Comparison of ENCODE assay signal across 20 mouse cellular contexts in the genomic region with DNA sequence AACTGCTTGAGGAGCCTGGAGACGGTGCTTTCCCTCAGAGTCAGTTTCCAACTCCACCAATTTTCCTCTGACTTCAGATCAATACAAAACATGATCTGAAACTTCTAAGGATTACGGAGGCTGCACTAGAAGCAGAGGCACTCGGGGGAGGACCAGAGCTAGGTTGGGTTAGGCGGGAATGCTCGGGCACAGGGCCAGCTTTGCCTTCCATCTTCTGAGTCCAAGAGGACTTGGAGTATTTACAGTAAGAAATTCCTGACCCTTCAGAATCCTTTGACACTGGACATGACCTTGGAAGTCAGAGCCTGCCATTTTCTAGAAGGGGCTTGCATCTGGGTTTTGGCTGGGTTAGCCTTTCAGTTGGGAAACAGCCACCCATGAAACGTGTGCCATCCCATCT.
DNase-seq lines count a peak whose midpoint lies in the region; ATAC-seq and TF ChIP-seq lines count a peak whose summit lies in the region.
"Had no signal": no experiment of that assay in that cellular context is flagged by ENCODE, and none has a peak within 500 bp of the region (broad histone marks: within the 10 kb centered on the region; RNA-seq: fewer than 3 reads in every experiment).

No protein-coding gene starts in this region.

- no peak for TF ChIP-seq POLR2A in lung, adult 2 months (IDR thresholded peaks at IDR 0.05; ENCODE audit: borderline replicate concordance, extremely low read depth, low read depth, low read length)

- no peaks in the 10 kb centered on the region for H3K36me3 ChIP-seq in liver, postnatal 0 days (replicated peaks; ENCODE audit: insufficient read depth, low read length)
- H3K36me3 ChIP-seq: embryonic facial prominence, embryonic 13.5 days; hindbrain, embryonic 13.5 days had no signal

- 50% methylated on average over 6 of the region's 6 CpGs for WGBS in lung, adult 2 months
- WGBS in liver, postnatal 0 days (ENCODE audit: insufficient replicate concordance) = 69% methylated on average over 6 of the region's 6 CpGs

- H3K4me2 ChIP-seq in liver, postnatal 0 days (ENCODE audit: low read depth, low read length) = no peak overlapping the region
- H3K4me2 ChIP-seq: embryonic facial prominence, embryonic 13.5 days; forebrain, embryonic 13.5 days; hindbrain, embryonic 13.5 days had no signal

- no peaks in the 10 kb centered on the region for H3K9me3 ChIP-seq in liver, postnatal 0 days (ENCODE audit: low read length)
- H3K9me3 ChIP-seq: embryonic facial prominence, embryonic 13.5 days; forebrain, embryonic 13.5 days; hindbrain, embryonic 13.5 days had no signal

- H3K27me3 ChIP-seq in liver, postnatal 0 days (ENCODE audit: insufficient read depth, low read length) = no peaks in the 10 kb centered on the region
- H3K27me3 ChIP-seq: CH12.LX; embryonic facial prominence, embryonic 13.5 days; forebrain, embryonic 13.5 days; hindbrain, embryonic 13.5 days had no signal

- peak; percentile 11 for DNase-seq in gastrocnemius, postnatal 10 days
- no peak for DNase-seq in gastrocnemius, adult 8-10 months (ENCODE audit: low spot score in 2 of 2)
- DNase-seq in left cerebral cortex, postnatal 4 days = peak; percentile 10
- no peak for DNase-seq in left cerebral cortex, postnatal 25 days (ENCODE audit: low spot score in 2 of 2)
- DNase-seq in lung, postnatal 10 days = peak; percentile 31
- DNase-seq in lung, adult 2 months = no peak
- DNase-seq in lung, postnatal 4 days = peak; percentile 13 to 46
- DNase-seq in liver, postnatal 0 days = no peak
- DNase-seq: adrenal gland, adult 2 months; adrenal gland, postnatal 25 days; cerebellum, adult 18-20 months; cerebellum, adult 9-11 months; cerebellum, postnatal 36 days; forebrain, postnatal 0 days; gastrocnemius, postnatal 36 days; heart, adult 11 months had no signal

- intact Hi-C loops in left cerebral cortex, postnatal 4 days (cut with DNase I) = no loop called here
- intact Hi-C loops in left cerebral cortex, postnatal 25 days (cut with DNase I) = no loop called here

- no peak for TF ChIP-seq CTCF in lung, adult 2 months (IDR thresholded peaks at IDR 0.05; ENCODE audit: insufficient read depth, low read length)
- TF ChIP-seq CTCF in liver, postnatal 0 days (IDR thresholded peaks at IDR 0.05; ENCODE audit: low read depth) = no peak

- H3K9ac ChIP-seq in liver, postnatal 0 days (replicated peaks) = no peak overlapping the region
- H3K9ac ChIP-seq: embryonic facial prominence, embryonic 13.5 days; forebrain, embryonic 13.5 days; forebrain, postnatal 0 days; hindbrain, embryonic 13.5 days had no signal

- no peak overlapping the region for H3K4me3 ChIP-seq in lung, adult 2 months (replicated peaks; ENCODE audit: extremely low read depth, low read depth, low read length)
- no peak overlapping the region for H3K4me3 ChIP-seq in liver, postnatal 0 days (ENCODE audit: low read depth, low read length)
- H3K4me3 ChIP-seq: embryonic facial prominence, embryonic 13.5 days; forebrain, embryonic 13.5 days; hindbrain, embryonic 13.5 days had no signal

- no peak for ATAC-seq in liver, postnatal 0 days
- ATAC-seq: forebrain, embryonic 13.5 days; forebrain, postnatal 0 days had no signal

- TF ChIP-seq EP300 in liver, postnatal 0 days (IDR thresholded peaks at IDR 0.05; ENCODE audit: low read depth) = no peak

- no peaks in the 10 kb centered on the region for H3K4me1 ChIP-seq in lung, adult 2 months (ENCODE audit: control insufficient read depth, insufficient read depth, low read length)
- H3K4me1 ChIP-seq in liver, postnatal 0 days (ENCODE audit: insufficient read depth) = no peaks in the 10 kb centered on the region
- H3K4me1 ChIP-seq: embryonic facial prominence, embryonic 13.5 days; forebrain, embryonic 13.5 days had no signal

- no peak overlapping the region for H3K27ac ChIP-seq in liver, postnatal 0 days (ENCODE audit: low read depth)
- H3K27ac ChIP-seq: embryonic facial prominence, embryonic 13.5 days; forebrain, embryonic 13.5 days; hindbrain, embryonic 13.5 days had no signal

Comparison
In these comparisons a context has a peak if more than half of its experiments do, and no peak if none do; other contexts are left out.
1. DNase-seq: peak in gastrocnemius, postnatal 10 days (single experiment), left cerebral cortex, postnatal 4 days (single experiment), lung, postnatal 10 days (single experiment) and lung, postnatal 4 days (2 of 2); none in gastrocnemius, adult 8-10 months (0 of 2), left cerebral cortex, postnatal 25 days (0 of 2), lung, adult 2 months (single experiment) and liver, postnatal 0 days (single experiment).